Mouse (Mus musculus): ENCODE measurements around the gene Mdh2.

The Mdh2 gene

DNA sequence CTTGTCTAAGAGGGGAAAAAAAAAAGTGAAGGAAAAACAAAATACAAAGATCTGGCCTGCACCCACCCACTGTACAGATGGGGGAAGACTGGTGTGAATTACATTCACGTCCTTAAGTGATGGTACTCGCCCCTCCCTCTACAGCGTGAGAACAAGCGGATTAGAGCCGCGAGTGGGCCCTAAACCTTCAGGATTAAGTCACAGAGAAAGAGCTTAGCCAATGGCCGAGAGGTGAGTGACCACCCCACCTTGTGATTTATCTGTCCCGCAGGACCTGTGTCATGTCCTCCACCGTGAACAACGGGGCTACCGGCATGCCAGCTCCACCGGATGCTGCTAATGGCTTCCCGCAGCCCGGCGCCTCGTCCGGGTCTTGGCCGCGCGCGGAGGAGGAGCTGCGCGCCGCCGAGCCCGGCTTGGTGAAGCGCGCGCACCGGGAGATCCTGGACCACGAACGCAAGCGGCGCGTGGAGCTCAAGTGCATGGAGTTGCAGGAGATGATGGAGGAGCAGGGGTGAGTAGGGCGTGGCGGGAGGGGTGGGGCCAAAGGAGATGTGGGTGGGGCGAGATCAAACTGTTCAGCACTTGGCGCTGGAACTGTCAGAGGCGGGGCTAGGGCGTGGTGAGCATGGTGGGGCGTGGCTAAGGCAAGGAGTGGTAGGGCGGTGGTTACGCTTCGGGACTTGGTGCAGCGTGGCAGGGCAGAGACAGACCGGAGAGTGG, 56.6 kb downstream of the Mdh2 start:
- peak; percentile 75 to 78 for DNase-seq (ENCODE audit: low spot score in 2 of 2)

- no peak for DNase-seq (ENCODE audit: low spot score in 2 of 2)
These were observed 57.2 kb downstream of the Mdh2 start for GRCm38 (mm10) chr5:135835492-135835858.

DNA sequence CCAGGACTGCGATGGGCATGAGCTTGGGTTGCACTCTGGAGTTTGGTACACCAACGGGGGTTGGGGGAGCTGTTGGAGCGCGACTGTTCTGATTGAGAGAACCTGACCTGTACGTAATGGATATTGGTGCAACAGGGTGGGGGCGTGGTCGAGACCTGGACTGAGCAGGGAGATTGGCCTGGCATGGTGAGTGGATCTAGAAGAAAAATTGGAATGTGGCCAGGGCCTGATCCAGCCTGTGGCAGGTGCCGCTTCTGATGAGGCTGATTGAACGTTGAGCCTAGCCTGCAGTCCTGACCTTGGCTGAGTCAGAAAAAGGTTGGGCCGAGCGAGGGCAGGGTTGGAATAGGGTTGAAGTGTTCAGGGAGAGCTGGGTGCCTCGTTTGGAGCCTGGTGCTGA, 57.7 kb downstream of the Mdh2 start:
- DNase-seq (ENCODE audit: low spot score in 2 of 2): no peak

All from spleen, postnatal 4 days (tissue).